Mouse (Mus musculus) erythroblast, embryonic 14.5 days (primary cell): Measurements from ENCODE around the gene Zfp362. TPM values are rescaled to one million over a fixed set of nuclear protein-coding genes. Genes with fewer than 3 reads are reported as not detected.

Experiments
- H3K27me3 ChIP-seq: 2 replicates; pipeline ENCODE4 v1.6.1; 2012; ENCODE audit warnings: inconsistent platforms; ENCODE audit not compliant: control insufficient read depth
- H3K36me3 ChIP-seq: 2 replicates; pipeline ENCODE4 v1.6.1; 2012; ENCODE audit warnings: mild to moderate bottlenecking, inconsistent platforms; ENCODE audit not compliant: control insufficient read depth
- H3K4me1 ChIP-seq: 2 replicates; pipeline ENCODE4 v1.6.1; 2012; ENCODE audit warnings: inconsistent platforms; ENCODE audit not compliant: control insufficient read depth
- H3K4me3 ChIP-seq: replicated peaks from 2 replicates; pipeline ENCODE3; 2012; ENCODE audit warnings: moderate library complexity, mild to moderate bottlenecking, inconsistent platforms
- H3K9me3 ChIP-seq: 2 replicates; pipeline ENCODE4 v1.6.1; 2012; ENCODE audit warnings: low read length, inconsistent platforms, mixed read lengths; ENCODE audit not compliant: control insufficient read depth
- GATA1 ChIP-seq: IDR thresholded peaks from 2 replicates; pipeline ENCODE4 v1.6.1; 2012; ENCODE audit warnings: low read length, inconsistent platforms, mixed read lengths
- TAL1 ChIP-seq: IDR thresholded peaks from 3 replicates; pipeline ENCODE4 v1.6.1; 2012; ENCODE audit warnings: low read length, inconsistent platforms, mixed read lengths
- polyA plus RNA-seq: library from polyadenylated mRNA; stranded (reverse); fragments of >175 nt; gene quantifications from 2 replicates; pipeline ENCODE4 v1.2.3, GENCODE M21; 2012

Zfp362 gene
- polyA plus RNA-seq, 1 experiment = 6.5 TPM

GRCm38 (mm10) chr4:128839811-128840738 lies 34.2 kb upstream of the Zfp362 start:
- TF ChIP-seq TAL1 (no peak), GATA1 (no peak)
- Histone ChIP-seq H3K9me3 (no peaks in the 10 kb centered on the region), H3K4me1 (peaks cover 19% of the 10 kb centered on the region), H3K36me3 (no peaks in the 10 kb centered on the region), H3K4me3 (no peak overlapping the region), H3K27me3 (peaks cover 45% of the 10 kb centered on the region)

GRCm38 (mm10) chr4:128838202-128838601 lies 32.4 kb upstream of the Zfp362 start:
- peaks cover 1% of the 10 kb centered on the region; the same call in 1 of the 2 replicates for H3K4me1 ChIP-seq
- H3K9me3 ChIP-seq = no peaks in the 10 kb centered on the region
- TF ChIP-seq TAL1 = no peak
- no peak for TF ChIP-seq GATA1
- no peak overlapping the region for H3K4me3 ChIP-seq
- no peaks in the 10 kb centered on the region for H3K36me3 ChIP-seq
- H3K27me3 ChIP-seq = peaks cover 55% of the 10 kb centered on the region

GRCm38 (mm10) chr4:128824131-128824530 lies 18.3 kb upstream of the Zfp362 start:
- Histone ChIP-seq H3K4me1 (no peaks in the 10 kb centered on the region), H3K36me3 (no peaks in the 10 kb centered on the region), H3K27me3 (peaks cover 34% of the 10 kb centered on the region), H3K9me3 (peaks cover 7% of the 10 kb centered on the region), H3K4me3 (no peak overlapping the region)
- no peak for TF ChIP-seq TAL1
- no peak for TF ChIP-seq GATA1

- no peaks in the 10 kb centered on the region for H3K9me3 ChIP-seq
- no peak overlapping the region for H3K4me3 ChIP-seq
- H3K4me1 ChIP-seq = peaks cover 4% of the 10 kb centered on the region
- no peak for TF ChIP-seq TAL1
- no peak for TF ChIP-seq GATA1
- H3K27me3 ChIP-seq = peaks cover 23% of the 10 kb centered on the region
- no peaks in the 10 kb centered on the region for H3K36me3 ChIP-seq
These were observed 14.7 kb upstream of the Zfp362 start for GRCm38 (mm10) chr4:128820568-128820967.

GRCm38 (mm10) chr4:128817011-128817410 lies 11.2 kb upstream of the Zfp362 start:
- H3K36me3 ChIP-seq = no peaks in the 10 kb centered on the region
- no peak overlapping the region for H3K4me3 ChIP-seq
- TF ChIP-seq TAL1 (no peak), GATA1 (no peak)

GRCm38 (mm10) chr4:128811382-128812056 lies 5.7 kb upstream of the Zfp362 start:
- no peaks in the 10 kb centered on the region for H3K36me3 ChIP-seq
- no peaks in the 10 kb centered on the region for H3K27me3 ChIP-seq
- peaks cover 52% of the 10 kb centered on the region for H3K4me1 ChIP-seq
- peak overlapping the region; percentile 63 for H3K4me3 ChIP-seq
- no peak for TF ChIP-seq TAL1
- TF ChIP-seq GATA1 = no peak
- H3K9me3 ChIP-seq = no peaks in the 10 kb centered on the region

More at GRCm38 (mm10) chr4:128817011-128817410, 11.2 kb upstream of the Zfp362 start:
- no peaks in the 10 kb centered on the region for H3K9me3 ChIP-seq
- H3K27me3 ChIP-seq = peaks cover 2% of the 10 kb centered on the region
- peaks cover 16% of the 10 kb centered on the region for H3K4me1 ChIP-seq

GRCm38 (mm10) chr4:128806827-128807179 lies 958 bp upstream of the Zfp362 start:
- H3K4me3 ChIP-seq = peak overlapping the region; percentile 80
- TF ChIP-seq TAL1 (no peak), GATA1 (no peak)
- no peaks in the 10 kb centered on the region for H3K27me3 ChIP-seq
- H3K9me3 ChIP-seq = no peaks in the 10 kb centered on the region
- H3K36me3 ChIP-seq = peaks cover 10% of the 10 kb centered on the region
- peaks cover 68% of the 10 kb centered on the region for H3K4me1 ChIP-seq

GRCm38 (mm10) chr4:128805150-128806042 lies 449 bp downstream of the Zfp362 start:
- Histone ChIP-seq H3K9me3 (no peaks in the 10 kb centered on the region), H3K36me3 (peaks cover 19% of the 10 kb centered on the region), H3K4me3 (peak overlapping the region; percentile 80), H3K4me1 (peaks cover 63% of the 10 kb centered on the region), H3K27me3 (no peaks in the 10 kb centered on the region)
- no peak for TF ChIP-seq TAL1
- no peak for TF ChIP-seq GATA1
